Mouse (Mus musculus): ENCODE data around the gene Dst.

- TF ChIP-seq EP300 (IDR thresholded peaks at IDR 0.05; ENCODE audit: low read depth) (no peak), CTCF (IDR thresholded peaks at IDR 0.05; ENCODE audit: low read depth) (no peak)
These were observed 231.3 kb downstream of the Dst start for GRCm38 (mm10) chr1:34139191-34139853.

Data from heart, postnatal 0 days (tissue).